Mouse (Mus musculus) bone marrow, adult 2 months (tissue): ENCODE data around the gene Fyn.

Experiments
- CTCF ChIP-seq: fragments of 200-500 bp; IDR thresholded peaks from 2 replicates; pipeline ENCODE4 v1.5.1; 2011; ENCODE audit warnings: low read length, control low read depth; ENCODE audit not compliant: control insufficient read depth, insufficient read depth
- POLR2A ChIP-seq: fragments of 200-500 bp; IDR thresholded peaks from 2 replicates; pipeline ENCODE4 v1.6.1; 2011; ENCODE audit warnings: low read depth, mild to moderate bottlenecking, control low read depth, low read length, borderline replicate concordance; ENCODE audit not compliant: control insufficient read depth

GRCm38 (mm10) chr10:39552351-39552814 is 183.7 kb downstream of the Fyn start:
- TF ChIP-seq CTCF, result no peak
- TF ChIP-seq POLR2A, result no peak
